Mouse (Mus musculus) heart, embryonic 12.5 days (tissue): ENCODE data around the gene Mast4. TPM values are rescaled to one million over a fixed set of nuclear protein-coding genes. Genes with fewer than 3 reads are reported as not detected.
A peak's percentile ranks its signal among the peaks of the same experiment; 100 is the strongest.

Experiments
- ATAC-seq: fragments of 200-750 bp; cut with Nextera tagmentation; 2 replicates; pipeline ENCODE4 v1.8.0; 2017; ENCODE audit warnings: moderate TSS enrichment, moderate library complexity; ENCODE audit not compliant: insufficient number of reproducible peaks, low FRiP score
- H3K27ac ChIP-seq: fragments of 300-500 bp; sonication (generic); 2 replicates; pipeline ENCODE4 v1.5.1; 2016; ENCODE audit warnings: mild to moderate bottlenecking, moderate library complexity; ENCODE audit not compliant: poor library complexity, severe bottlenecking
- H3K27me3 ChIP-seq: fragments of 300-500 bp; sonication (generic); replicated peaks from 2 replicates; pipeline ENCODE4 v1.6.1; 2016; ENCODE audit warnings: mild to moderate bottlenecking, moderate library complexity
- H3K36me3 ChIP-seq: fragments of 300-500 bp; sonication (generic); 2 replicates; pipeline ENCODE4 v1.6.1; 2016; ENCODE audit warnings: mild to moderate bottlenecking, moderate library complexity
- H3K4me1 ChIP-seq: fragments of 300-500 bp; sonication (generic); replicated peaks from 2 replicates; pipeline ENCODE4 v1.6.1; 2016; ENCODE audit warnings: mild to moderate bottlenecking
- H3K4me2 ChIP-seq: fragments of 300-500 bp; sonication (generic); 2 replicates; pipeline ENCODE4 v1.6.1; 2016; ENCODE audit warnings: mild to moderate bottlenecking, moderate library complexity
- H3K4me3 ChIP-seq: fragments of 300-500 bp; sonication (generic); 2 replicates; pipeline ENCODE4 v1.5.1; 2016; ENCODE audit warnings: mild to moderate bottlenecking
- H3K9ac ChIP-seq: fragments of 300-500 bp; sonication (generic); 2 replicates; pipeline ENCODE4 v1.6.1; 2016; ENCODE audit warnings: mild to moderate bottlenecking, moderate library complexity
- H3K9me3 ChIP-seq: fragments of 300-500 bp; sonication (generic); replicated peaks from 2 replicates; pipeline ENCODE4 v1.6.1; 2016; ENCODE audit warnings: mild to moderate bottlenecking, moderate library complexity
- WGBS: fragments of 180-500 bp; shearing (Covaris S2); methylation state at CpG from one replicate; pipeline ENCODE4 v1.1.7; 2016; 5-methylcytosine and 5-hydroxymethylcytosine counted together
- polyA plus RNA-seq: library from polyadenylated mRNA; unstranded; fragments of >200 nt; fragmentation: Nextera tagmentation; extraction: Ambion mirVana; gene quantifications from 2 replicates; pipeline ENCODE4 v1.2.1, GENCODE M21; 2016

The Mast4 gene
- polyA plus RNA-seq, 1 experiment from 2014 or later: 52.1 TPM

GRCm38 (mm10) chr13:103211501-103211941 lies 122.8 kb downstream of the Mast4 start:
- no peaks in the 10 kb centered on the region for H3K9me3 ChIP-seq
- 62% methylated on average over 11 of the region's 11 CpGs for WGBS
- no peaks in the 10 kb centered on the region for H3K36me3 ChIP-seq
- no peaks in the 10 kb centered on the region for H3K27me3 ChIP-seq
- no peak overlapping the region for H3K9ac ChIP-seq
- ATAC-seq: peak; percentile 53
- H3K4me3 ChIP-seq: no peak overlapping the region
- H3K27ac ChIP-seq: no peak overlapping the region; the same call in 1 of the 2 replicates
- H3K4me1 ChIP-seq: peaks cover 13% of the 10 kb centered on the region
- H3K4me2 ChIP-seq: peak overlapping the region; percentile 16; the same call in 1 of the 2 replicates

- no peak overlapping the region for H3K27ac ChIP-seq
- no peak overlapping the region for H3K9ac ChIP-seq
- H3K4me1 ChIP-seq: peaks cover 13% of the 10 kb centered on the region
- no peak overlapping the region for H3K4me2 ChIP-seq
- no peak overlapping the region for H3K4me3 ChIP-seq
- no peaks in the 10 kb centered on the region for H3K36me3 ChIP-seq
- H3K27me3 ChIP-seq: no peaks in the 10 kb centered on the region
- no peak for ATAC-seq
- 88% methylated on average over 4 of the region's 4 CpGs for WGBS
- H3K9me3 ChIP-seq: no peaks in the 10 kb centered on the region
Measured at GRCm38 (mm10) chr13:103210746-103211145, 123.6 kb downstream of the Mast4 start.

- Histone ChIP-seq H3K27me3 (no peaks in the 10 kb centered on the region), H3K9me3 (no peaks in the 10 kb centered on the region), H3K4me1 (peaks cover 10% of the 10 kb centered on the region), H3K9ac (no peak overlapping the region), H3K4me2 (no peak overlapping the region), H3K27ac (no peak overlapping the region), H3K36me3 (no peaks in the 10 kb centered on the region), H3K4me3 (no peak overlapping the region)
- no peak for ATAC-seq
- 83% methylated on average over 4 of the region's 4 CpGs for WGBS
Measured at GRCm38 (mm10) chr13:103207199-103207598, 127.1 kb downstream of the Mast4 start.

- no peak for ATAC-seq
- Histone ChIP-seq H3K4me2 (no peak overlapping the region), H3K4me3 (no peak overlapping the region), H3K9ac (no peak overlapping the region), H3K4me1 (peaks cover 10% of the 10 kb centered on the region), H3K36me3 (no peaks in the 10 kb centered on the region), H3K9me3 (no peaks in the 10 kb centered on the region), H3K27ac (no peak overlapping the region), H3K27me3 (no peaks in the 10 kb centered on the region)
- 64% methylated on average over 9 of the region's 9 CpGs for WGBS
Measured at GRCm38 (mm10) chr13:103206644-103207043, 127.7 kb downstream of the Mast4 start.

GRCm38 (mm10) chr13:103205191-103205590 lies 129.1 kb downstream of the Mast4 start:
- no peaks in the 10 kb centered on the region for H3K27me3 ChIP-seq
- no peak overlapping the region for H3K4me3 ChIP-seq
- 84% methylated on average over 5 of the region's 5 CpGs for WGBS
- no peak overlapping the region for H3K9ac ChIP-seq
- no peak overlapping the region for H3K4me2 ChIP-seq
- H3K36me3 ChIP-seq: no peaks in the 10 kb centered on the region
- no peaks in the 10 kb centered on the region for H3K4me1 ChIP-seq
- no peak overlapping the region for H3K27ac ChIP-seq
- no peak for ATAC-seq
- H3K9me3 ChIP-seq: no peaks in the 10 kb centered on the region

GRCm38 (mm10) chr13:103203376-103203895 lies 130.9 kb downstream of the Mast4 start:
- H3K9me3 ChIP-seq: no peaks in the 10 kb centered on the region
- H3K9ac ChIP-seq: no peak overlapping the region
- H3K27ac ChIP-seq: no peak overlapping the region
- 48% methylated on average over 1 of the region's 1 CpGs for WGBS
- H3K4me1 ChIP-seq: no peaks in the 10 kb centered on the region
- no peak for ATAC-seq
- H3K36me3 ChIP-seq: no peaks in the 10 kb centered on the region
- no peak overlapping the region for H3K4me3 ChIP-seq
- no peak overlapping the region for H3K4me2 ChIP-seq
- no peaks in the 10 kb centered on the region for H3K27me3 ChIP-seq

- no peaks in the 10 kb centered on the region for H3K27me3 ChIP-seq
- H3K4me1 ChIP-seq: no peaks in the 10 kb centered on the region
- 62% methylated on average over 10 of the region's 10 CpGs for WGBS
- no peak overlapping the region for H3K4me3 ChIP-seq
- H3K9ac ChIP-seq: no peak overlapping the region
- no peaks in the 10 kb centered on the region for H3K36me3 ChIP-seq
- H3K9me3 ChIP-seq: no peaks in the 10 kb centered on the region
- no peak overlapping the region for H3K4me2 ChIP-seq
- no peak overlapping the region for H3K27ac ChIP-seq
- no peak for ATAC-seq
Measured at GRCm38 (mm10) chr13:103201016-103201760, 133.1 kb downstream of the Mast4 start.

- H3K9ac ChIP-seq: no peak overlapping the region
- WGBS: 29% methylated on average over 2 of the region's 2 CpGs
- H3K27ac ChIP-seq: no peak overlapping the region
- no peak overlapping the region for H3K4me3 ChIP-seq
- H3K9me3 ChIP-seq: no peaks in the 10 kb centered on the region
- H3K36me3 ChIP-seq: no peaks in the 10 kb centered on the region
- no peak overlapping the region for H3K4me2 ChIP-seq
- H3K4me1 ChIP-seq: no peaks in the 10 kb centered on the region
- H3K27me3 ChIP-seq: no peaks in the 10 kb centered on the region
- ATAC-seq: no peak
Measured at GRCm38 (mm10) chr13:103199823-103200660, 134.3 kb downstream of the Mast4 start.

GRCm38 (mm10) chr13:103198210-103198940 lies 135.9 kb downstream of the Mast4 start:
- H3K4me1 ChIP-seq: no peaks in the 10 kb centered on the region
- no peak overlapping the region for H3K4me2 ChIP-seq
- no peaks in the 10 kb centered on the region for H3K36me3 ChIP-seq
- 87% methylated on average over 9 of the region's 9 CpGs for WGBS
- no peak for ATAC-seq
- H3K4me3 ChIP-seq: no peak overlapping the region
- no peak overlapping the region for H3K27ac ChIP-seq
- H3K27me3 ChIP-seq: no peaks in the 10 kb centered on the region
- no peaks in the 10 kb centered on the region for H3K9me3 ChIP-seq
- no peak overlapping the region for H3K9ac ChIP-seq

GRCm38 (mm10) chr13:103196307-103196706 lies 138.0 kb downstream of the Mast4 start:
- no peak overlapping the region for H3K9ac ChIP-seq
- H3K4me3 ChIP-seq: no peak overlapping the region
- no peak overlapping the region for H3K27ac ChIP-seq
- no peaks in the 10 kb centered on the region for H3K27me3 ChIP-seq
- H3K4me1 ChIP-seq: peaks cover 3% of the 10 kb centered on the region; the same call in 1 of the 2 replicates
- H3K36me3 ChIP-seq: no peaks in the 10 kb centered on the region
- H3K9me3 ChIP-seq: no peaks in the 10 kb centered on the region
- no peak for ATAC-seq
- H3K4me2 ChIP-seq: no peak overlapping the region
- WGBS: 66% methylated on average over 5 of the region's 5 CpGs

GRCm38 (mm10) chr13:103195847-103196246 lies 138.4 kb downstream of the Mast4 start:
- ATAC-seq: no peak
- H3K27ac ChIP-seq: no peak overlapping the region
- no peak overlapping the region for H3K9ac ChIP-seq
- no peaks in the 10 kb centered on the region for H3K27me3 ChIP-seq
- H3K4me2 ChIP-seq: no peak overlapping the region
- no peaks in the 10 kb centered on the region for H3K9me3 ChIP-seq
- peaks cover 3% of the 10 kb centered on the region; the same call in 1 of the 2 replicates for H3K4me1 ChIP-seq
- H3K36me3 ChIP-seq: no peaks in the 10 kb centered on the region
- 75% methylated on average over 3 of the region's 3 CpGs for WGBS
- no peak overlapping the region for H3K4me3 ChIP-seq
